Mouse (Mus musculus) kidney, adult 2 months (tissue): ENCODE measurements at regions not wholly inside any gene's neighbourhood (a gene's known extent, or its start where the extent isn't known, plus 50 kb on each side); places are given as distances from the start of the nearest gene placed in this dataset.
A peak's percentile ranks its signal among the peaks of the same experiment; 100 is the strongest.

ENCODE experiments used
- DNase-seq: peaks from one replicate; pipeline ENCODE4 v3.0.0; 2021
- H3K27ac ChIP-seq: fragments of 200-500 bp; 2 replicates; pipeline ENCODE4 v1.5.1; 2012; ENCODE audit warnings: low read depth, low read length, control low read depth, inconsistent platforms; ENCODE audit not compliant: insufficient read depth
- H3K27me3 ChIP-seq: fragments of 200-500 bp; replicated peaks from 2 replicates; pipeline ENCODE4 v1.6.1; 2012; ENCODE audit warnings: mild to moderate bottlenecking, moderate library complexity, low read length, inconsistent platforms; ENCODE audit not compliant: control insufficient read depth, insufficient read depth
- H3K36me3 ChIP-seq: fragments of 200-500 bp; 2 replicates; pipeline ENCODE4 v1.6.1; 2012; ENCODE audit warnings: mild to moderate bottlenecking, moderate library complexity, low read length, inconsistent platforms; ENCODE audit not compliant: control insufficient read depth, insufficient read depth
- H3K4me1 ChIP-seq: fragments of 200-500 bp; 2 replicates; pipeline ENCODE4 v1.6.1; 2011; ENCODE audit warnings: low read length; ENCODE audit not compliant: control insufficient read depth, insufficient read depth
- H3K4me3 ChIP-seq: fragments of 200-500 bp; 2 replicates; pipeline ENCODE4 v1.5.1; 2011; ENCODE audit warnings: mild to moderate bottlenecking, low read depth, low read length, control low read depth; ENCODE audit not compliant: insufficient read depth
- CTCF ChIP-seq: fragments of 200-500 bp; conservative IDR thresholded peaks from 2 replicates; pipeline ENCODE4 v1.5.1; 2011; ENCODE audit warnings: low read depth, mild to moderate bottlenecking, control low read depth, low read length, moderate library complexity, mixed read lengths; ENCODE audit not compliant: insufficient read depth, insufficient read length
- POLR2A ChIP-seq: fragments of 200-500 bp; IDR thresholded peaks from one replicate; pipeline ENCODE4 v1.6.1; 2011; ENCODE audit warnings: low read depth, low read length, control low read depth
- WGBS: fragments of 180-500 bp; shearing (Covaris S2); methylation state at CpG from one replicate; pipeline ENCODE4 v1.1.7; 2018; 5-methylcytosine and 5-hydroxymethylcytosine counted together

DNA sequence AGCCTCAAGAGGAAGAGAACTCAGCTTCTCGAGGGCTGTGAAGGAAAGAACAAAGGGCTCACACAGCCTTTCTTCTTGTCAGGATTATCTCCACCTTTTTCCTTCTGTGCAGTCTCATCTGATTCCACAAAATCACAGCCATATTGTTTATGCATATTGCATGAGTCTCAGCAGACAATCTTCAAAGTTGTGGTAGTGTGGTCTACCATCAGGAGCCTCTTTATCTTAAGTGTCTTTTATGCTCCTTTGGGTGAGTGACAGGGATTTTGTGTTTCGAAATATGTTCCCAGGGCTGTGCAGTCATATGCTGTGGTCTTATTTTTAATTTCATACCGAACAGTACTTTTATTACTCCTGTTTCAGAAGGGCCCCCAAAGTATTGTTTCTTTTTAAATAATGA is 198.2 kb upstream of the Tgfbr2 start:
- DNase-seq = no peak
- TF ChIP-seq POLR2A = no peak
- TF ChIP-seq CTCF = no peak
- no peaks in the 10 kb centered on the region for H3K27me3 ChIP-seq
- WGBS = 77% methylated on average over 3 of the region's 3 CpGs
- H3K36me3 ChIP-seq = no peaks in the 10 kb centered on the region
- no peaks in the 10 kb centered on the region for H3K4me1 ChIP-seq
- H3K4me3 ChIP-seq = no peak overlapping the region
- no peak overlapping the region for H3K27ac ChIP-seq

DNA sequence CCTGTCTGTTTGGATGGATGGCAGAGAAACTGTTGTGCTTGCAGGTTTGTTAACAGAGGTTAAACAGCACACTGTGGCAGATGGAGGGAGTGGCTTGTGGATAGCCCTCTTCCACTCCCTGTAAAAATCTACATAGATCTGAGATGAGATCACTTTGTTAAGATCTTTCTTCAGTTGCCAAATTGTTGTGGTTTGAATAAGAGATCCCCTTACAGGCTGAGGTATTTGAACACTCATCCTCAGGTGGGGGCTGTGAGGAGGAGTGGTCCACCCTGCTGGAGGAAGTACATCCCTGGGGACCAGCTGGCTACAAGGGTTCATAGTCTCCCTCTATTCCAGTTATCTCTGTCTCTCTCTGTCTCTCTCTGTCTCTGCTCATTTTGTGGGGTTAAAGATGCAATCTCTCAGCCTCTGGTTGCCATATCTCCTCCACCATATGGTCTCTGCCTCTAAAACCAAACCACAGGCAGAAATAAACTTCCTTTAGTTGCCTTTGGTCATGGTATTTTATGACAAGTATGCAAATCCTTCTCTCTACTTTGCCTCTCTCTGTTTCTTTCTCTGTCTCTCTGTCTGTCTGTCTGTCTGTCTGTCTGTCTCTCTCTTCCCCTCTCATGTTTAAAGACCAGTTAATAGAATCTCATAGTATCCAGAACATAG is 194.0 kb upstream of the Tgfbr2 start:
- no peaks in the 10 kb centered on the region for H3K4me1 ChIP-seq
- H3K36me3 ChIP-seq = no peaks in the 10 kb centered on the region
- DNase-seq = no peak
- H3K27ac ChIP-seq = no peak overlapping the region
- H3K27me3 ChIP-seq = no peaks in the 10 kb centered on the region
- no peak overlapping the region for H3K4me3 ChIP-seq
- no peak for TF ChIP-seq POLR2A
- TF ChIP-seq CTCF = no peak

DNA sequence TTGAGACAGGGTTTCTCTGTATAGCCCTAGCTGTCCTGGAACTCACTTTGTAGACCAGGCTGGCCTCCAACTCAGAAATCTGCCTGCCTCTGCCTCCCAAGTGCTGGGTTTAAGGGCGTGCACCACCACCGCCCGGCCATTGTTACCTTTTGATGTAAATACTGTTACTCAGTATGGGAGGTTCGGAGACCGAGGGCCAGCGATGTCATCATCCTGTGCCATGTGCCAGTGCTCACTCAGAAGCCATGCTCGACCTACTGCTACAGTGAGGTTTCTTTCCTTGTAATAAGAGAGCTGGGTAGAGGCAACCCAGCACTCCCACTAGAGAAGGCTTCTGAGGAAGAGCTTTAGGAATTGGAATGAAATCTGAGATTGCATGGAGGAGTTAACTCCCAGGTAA is 191.6 kb upstream of the Tgfbr2 start:
- Histone ChIP-seq H3K27me3 (no peaks in the 10 kb centered on the region), H3K36me3 (no peaks in the 10 kb centered on the region), H3K4me1 (no peaks in the 10 kb centered on the region), H3K4me3 (no peak overlapping the region), H3K27ac (no peak overlapping the region; the same call in 1 of the 2 replicates)
- TF ChIP-seq CTCF (no peak), POLR2A (no peak)
- DNase-seq = no peak
- WGBS = 77% methylated on average over 7 of the region's 7 CpGs

DNA sequence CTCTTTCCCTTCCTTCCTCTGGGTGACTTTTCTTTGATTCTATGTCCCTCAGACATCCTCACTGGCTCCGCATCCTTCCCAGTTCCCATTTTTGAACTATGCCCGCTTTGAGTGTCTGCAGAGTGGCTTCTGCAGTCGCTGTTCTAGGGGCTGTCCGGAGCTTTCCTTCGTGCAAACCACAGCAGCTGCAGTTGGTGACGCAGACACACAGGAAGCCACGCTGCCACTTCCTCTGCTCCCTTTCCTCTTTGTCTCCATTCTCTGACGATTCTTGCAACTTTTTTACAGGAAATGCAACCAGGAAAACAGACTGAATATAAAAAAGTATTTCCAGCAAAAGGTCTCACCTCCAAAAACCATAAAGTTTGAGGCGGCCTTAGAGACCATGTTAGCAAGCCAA is 191.0 kb upstream of the Tgfbr2 start:
- Histone ChIP-seq H3K36me3 (no peaks in the 10 kb centered on the region), H3K4me3 (no peak overlapping the region), H3K27me3 (no peaks in the 10 kb centered on the region), H3K27ac (no peak overlapping the region), H3K4me1 (no peaks in the 10 kb centered on the region)
- 61% methylated on average over 9 of the region's 9 CpGs for WGBS
- TF ChIP-seq POLR2A = no peak
- TF ChIP-seq CTCF = no peak
- DNase-seq = peak; percentile 36

DNA sequence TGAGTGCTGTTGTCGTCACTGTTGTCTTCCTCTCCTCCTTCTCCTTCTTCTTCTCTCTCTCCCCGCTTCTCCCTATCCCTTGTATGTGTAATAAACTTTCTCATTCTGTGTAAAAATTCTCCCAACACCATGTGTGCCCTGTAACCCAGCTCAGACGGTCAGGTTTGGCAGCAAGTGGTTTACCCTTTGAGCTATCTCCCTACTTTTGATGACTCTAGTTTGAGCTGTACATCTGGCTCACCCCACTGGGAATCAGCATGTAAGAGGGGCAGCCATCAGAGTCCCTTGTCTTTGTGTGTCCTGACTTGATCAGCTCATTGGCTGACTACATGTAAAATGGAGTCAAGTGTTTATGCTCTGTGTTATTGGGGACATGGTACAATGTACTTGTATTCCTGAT is 190.5 kb upstream of the Tgfbr2 start:
- H3K27me3 ChIP-seq = no peaks in the 10 kb centered on the region
- H3K36me3 ChIP-seq = no peaks in the 10 kb centered on the region
- DNase-seq = no peak
- no peak overlapping the region for H3K27ac ChIP-seq
- H3K4me3 ChIP-seq = no peak overlapping the region
- 84% methylated on average over 3 of the region's 3 CpGs for WGBS
- TF ChIP-seq POLR2A = no peak
- no peak for TF ChIP-seq CTCF
- H3K4me1 ChIP-seq = no peaks in the 10 kb centered on the region

DNA sequence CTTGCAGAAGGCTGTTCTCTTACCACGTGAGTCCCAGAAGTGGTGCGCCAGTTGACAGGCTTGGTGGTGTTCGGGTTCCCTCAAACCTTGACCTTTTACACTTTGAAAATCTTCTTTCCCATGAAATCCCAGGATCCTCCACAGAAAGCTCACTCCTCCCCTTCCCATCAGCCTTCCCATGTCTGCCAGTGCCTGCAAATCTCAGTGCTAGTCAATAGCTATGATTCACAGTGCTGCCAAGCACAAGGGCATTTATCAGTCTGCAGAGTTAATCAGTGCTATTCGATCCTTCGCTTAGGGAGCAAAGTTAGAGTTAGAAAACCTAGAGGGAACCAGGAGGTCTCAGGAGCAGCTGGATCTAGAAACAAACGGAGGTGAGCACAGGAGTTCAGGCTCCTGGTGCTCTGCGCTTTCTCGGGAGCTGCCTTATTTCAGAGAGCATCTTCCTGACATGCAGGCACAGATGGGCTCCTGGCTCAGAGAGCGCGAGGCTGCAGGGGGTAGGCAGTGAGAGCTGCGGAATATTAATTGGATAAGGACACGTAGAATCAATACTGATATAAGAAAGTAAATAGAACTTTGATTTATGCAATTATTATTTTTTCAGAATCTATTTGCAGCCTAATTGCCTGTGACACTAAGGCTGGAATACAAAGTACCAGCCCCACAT is 190.0 kb upstream of the Tgfbr2 start:
- 76% methylated on average over 12 of the region's 12 CpGs for WGBS

DNA sequence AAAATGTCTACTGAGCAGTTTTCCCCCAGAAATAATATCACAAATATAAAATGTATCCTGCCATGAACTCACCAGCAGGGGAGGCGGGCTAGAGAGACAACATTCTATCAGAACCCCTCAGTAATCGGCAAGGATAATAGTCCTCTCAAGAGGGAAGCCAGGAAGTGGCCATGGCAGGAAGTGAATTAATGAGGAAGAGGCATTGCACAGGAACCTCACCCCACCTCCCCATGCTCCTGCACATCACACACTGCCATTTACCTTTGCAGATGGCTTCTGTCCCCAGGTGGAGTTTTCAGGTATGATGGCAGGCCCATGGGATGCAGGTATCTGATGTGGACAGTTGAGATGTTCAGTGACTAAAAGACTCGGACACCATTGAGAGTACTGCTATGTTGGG is 185.9 kb upstream of the Tgfbr2 start:
- Histone ChIP-seq H3K4me1 (no peaks in the 10 kb centered on the region), H3K27me3 (no peaks in the 10 kb centered on the region), H3K36me3 (no peaks in the 10 kb centered on the region), H3K27ac (no peak overlapping the region), H3K4me3 (no peak overlapping the region)
- WGBS = 83% methylated on average over 3 of the region's 3 CpGs
- no peak for DNase-seq
- TF ChIP-seq POLR2A (no peak), CTCF (no peak)

More for the DNA sequence above, 190.0 kb upstream of the Tgfbr2 start:
- Histone ChIP-seq H3K4me1 (no peaks in the 10 kb centered on the region), H3K36me3 (no peaks in the 10 kb centered on the region), H3K27me3 (no peaks in the 10 kb centered on the region), H3K27ac (no peak overlapping the region), H3K4me3 (no peak overlapping the region)
- TF ChIP-seq POLR2A = no peak
- no peak for TF ChIP-seq CTCF
- DNase-seq = no peak
